Mouse (Mus musculus) kidney, embryonic 14.5 days (tissue): ENCODE results near the gene Srpk1. TPM values are rescaled to one million over a fixed set of nuclear protein-coding genes. Genes with fewer than 3 reads are reported as not detected.

Experiments used
- ATAC-seq: fragments of 200-750 bp; cut with Nextera tagmentation; 2 replicates; pipeline ENCODE4 v1.8.0; 2017; ENCODE audit warnings: moderate number of reproducible peaks, mild to moderate bottlenecking, moderate TSS enrichment, moderate library complexity; ENCODE audit not compliant: low FRiP score, low TSS enrichment
- H3K27ac ChIP-seq: fragments of 300-500 bp; sonication (generic); 2 replicates; pipeline ENCODE4 v1.5.1; 2014; ENCODE audit warnings: low read depth, mild to moderate bottlenecking, low read length, moderate library complexity, mixed read lengths
- H3K27me3 ChIP-seq: fragments of 300-500 bp; sonication (generic); 2 replicates; pipeline ENCODE4 v1.6.1; 2014; ENCODE audit warnings: mild to moderate bottlenecking, low read length; ENCODE audit not compliant: control insufficient read depth, insufficient read depth
- H3K36me3 ChIP-seq: fragments of 300-500 bp; sonication (generic); 2 replicates; pipeline ENCODE4 v1.6.1; 2014; ENCODE audit warnings: low read length, mixed read lengths; ENCODE audit not compliant: control insufficient read depth, insufficient read depth
- H3K4me1 ChIP-seq: fragments of 300-500 bp; sonication (generic); 2 replicates; pipeline ENCODE4 v1.6.1; 2014; ENCODE audit warnings: low read length, mixed read lengths; ENCODE audit not compliant: control insufficient read depth, insufficient read depth
- H3K4me2 ChIP-seq: fragments of 300-500 bp; sonication (generic); replicated peaks from 2 replicates; pipeline ENCODE4 v1.6.1; 2014; ENCODE audit warnings: low read depth, mild to moderate bottlenecking, low read length
- H3K4me3 ChIP-seq: fragments of 300-500 bp; sonication (generic); 2 replicates; pipeline ENCODE4 v1.5.1; 2014; ENCODE audit warnings: mild to moderate bottlenecking, low read length
- H3K9ac ChIP-seq: fragments of 300-500 bp; sonication (generic); 2 replicates; pipeline ENCODE4 v1.6.1; 2014; ENCODE audit warnings: low read depth, mild to moderate bottlenecking, low read length, moderate library complexity
- H3K9me3 ChIP-seq: fragments of 300-500 bp; sonication (generic); 2 replicates; pipeline ENCODE4 v1.6.1; 2016; ENCODE audit warnings: low read length; ENCODE audit not compliant: control insufficient read depth
- WGBS: fragments of 180-500 bp; shearing (Covaris S2); extraction: QIAGEN DNeasy Blood & Tissue Kit; methylation state at CpG from one replicate; pipeline ENCODE4 v1.1.7; 2014; 5-methylcytosine and 5-hydroxymethylcytosine counted together
- polyA plus RNA-seq: library from polyadenylated mRNA; unstranded; fragments of >200 nt; fragmentation: Nextera tagmentation; extraction: Ambion mirVana; gene quantifications from 2 replicates; pipeline ENCODE4 v1.2.1, GENCODE M21; 2014

Gene Srpk1
- polyA plus RNA-seq, 1 experiment from 2014 or later, result 140 TPM

- Histone ChIP-seq H3K4me2 (no peak overlapping the region), H3K9ac (no peak overlapping the region), H3K27ac (no peak overlapping the region), H3K4me1 (no peaks in the 10 kb centered on the region), H3K4me3 (no peak overlapping the region), H3K27me3 (no peaks in the 10 kb centered on the region), H3K36me3 (no peaks in the 10 kb centered on the region), H3K9me3 (no peaks in the 10 kb centered on the region)
- 86% methylated on average over 7 of the region's 7 CpGs for WGBS
- no peak for ATAC-seq
Observed at GRCm38 (mm10) chr17:28637711-28638690, 15.5 kb upstream of the Srpk1 start.

- no peaks in the 10 kb centered on the region for H3K27me3 ChIP-seq
- H3K4me1 ChIP-seq, result no peaks in the 10 kb centered on the region
- H3K4me2 ChIP-seq, result no peak overlapping the region
- ATAC-seq, result no peak
- no peak overlapping the region for H3K9ac ChIP-seq
- no peak overlapping the region for H3K27ac ChIP-seq
- no peak overlapping the region for H3K4me3 ChIP-seq
- WGBS, result 86% methylated on average over 5 of the region's 5 CpGs
- no peaks in the 10 kb centered on the region for H3K9me3 ChIP-seq
- no peaks in the 10 kb centered on the region for H3K36me3 ChIP-seq
Observed at GRCm38 (mm10) chr17:28635842-28636241, 13.3 kb upstream of the Srpk1 start.

- 45% methylated on average over 3 of the region's 3 CpGs for WGBS
- Histone ChIP-seq H3K36me3 (no peaks in the 10 kb centered on the region), H3K4me1 (no peaks in the 10 kb centered on the region)
Observed at GRCm38 (mm10) chr17:28629125-28629524, 6.6 kb upstream of the Srpk1 start.

GRCm38 (mm10) chr17:28628248-28629124 is 6.0 kb upstream of the Srpk1 start:
- no peaks in the 10 kb centered on the region for H3K4me1 ChIP-seq
- H3K9me3 ChIP-seq, result no peaks in the 10 kb centered on the region
- no peaks in the 10 kb centered on the region for H3K27me3 ChIP-seq
- WGBS, result 49% methylated on average over 10 of the region's 10 CpGs
- no peak overlapping the region for H3K9ac ChIP-seq
- H3K4me2 ChIP-seq, result no peak overlapping the region
- ATAC-seq, result no peak
- H3K4me3 ChIP-seq, result no peak overlapping the region
- H3K36me3 ChIP-seq, result no peaks in the 10 kb centered on the region
- no peak overlapping the region for H3K27ac ChIP-seq

More at GRCm38 (mm10) chr17:28629125-28629524, 6.6 kb upstream of the Srpk1 start:
- Histone ChIP-seq H3K9me3 (no peaks in the 10 kb centered on the region), H3K9ac (no peak overlapping the region), H3K27ac (no peak overlapping the region), H3K27me3 (no peaks in the 10 kb centered on the region), H3K4me3 (no peak overlapping the region), H3K4me2 (no peak overlapping the region)
- no peak for ATAC-seq

- no peak overlapping the region for H3K9ac ChIP-seq
- no peak overlapping the region for H3K4me2 ChIP-seq
- no peaks in the 10 kb centered on the region for H3K27me3 ChIP-seq
- no peaks in the 10 kb centered on the region for H3K9me3 ChIP-seq
- 0 out of 2 replicates have a peak, but pooled peaks cover 4% of the 10 kb centered on the region for H3K4me1 ChIP-seq
- 77% methylated on average over 2 of the region's 2 CpGs for WGBS
- H3K4me3 ChIP-seq, result no peak overlapping the region
- no peak for ATAC-seq
- no peak overlapping the region for H3K27ac ChIP-seq
- H3K36me3 ChIP-seq, result no peaks in the 10 kb centered on the region
Observed at GRCm38 (mm10) chr17:28626937-28627336, 4.4 kb upstream of the Srpk1 start.

GRCm38 (mm10) chr17:28625327-28625726 is 2.8 kb upstream of the Srpk1 start:
- no peak overlapping the region for H3K4me3 ChIP-seq
- peaks cover 14% of the 10 kb centered on the region; the same call in 1 of the 2 replicates for H3K4me1 ChIP-seq
- H3K27ac ChIP-seq, result no peak overlapping the region
- H3K4me2 ChIP-seq, result no peak overlapping the region
- H3K27me3 ChIP-seq, result no peaks in the 10 kb centered on the region
- no peaks in the 10 kb centered on the region for H3K36me3 ChIP-seq
- ATAC-seq, result no peak
- H3K9me3 ChIP-seq, result no peaks in the 10 kb centered on the region
- WGBS, result 95% methylated on average over 15 of the region's 15 CpGs
- H3K9ac ChIP-seq, result no peak overlapping the region

GRCm38 (mm10) chr17:28624841-28625240 is 2.3 kb upstream of the Srpk1 start:
- 81% methylated on average over 2 of the region's 2 CpGs for WGBS
- Histone ChIP-seq H3K36me3 (peaks cover 4% of the 10 kb centered on the region), H3K27ac (no peak overlapping the region), H3K4me2 (no peak overlapping the region), H3K9me3 (no peaks in the 10 kb centered on the region), H3K9ac (no peak overlapping the region), H3K27me3 (no peaks in the 10 kb centered on the region), H3K4me1 (peaks cover 14% of the 10 kb centered on the region; the same call in 1 of the 2 replicates), H3K4me3 (no peak overlapping the region)
- ATAC-seq, result no peak

- no peaks in the 10 kb centered on the region for H3K9me3 ChIP-seq
- peak overlapping the region; percentile 96 for H3K9ac ChIP-seq
- H3K4me2 ChIP-seq, result peak overlapping the region; percentile 86
- H3K27ac ChIP-seq, result peak overlapping the region; percentile 95
- H3K4me3 ChIP-seq, result peak overlapping the region; percentile 96
- ATAC-seq, result peak; percentile 68
- H3K36me3 ChIP-seq, result peaks cover 18% of the 10 kb centered on the region
- H3K27me3 ChIP-seq, result no peaks in the 10 kb centered on the region
- under 1% methylated on average over 71 of the region's 78 CpGs for WGBS
- peaks cover 17% of the 10 kb centered on the region for H3K4me1 ChIP-seq
Observed at GRCm38 (mm10) chr17:28621381-28622299, 869 bp downstream of the Srpk1 start.
